Mouse (Mus musculus): ENCODE results near the gene Slc9a3.
A peak's percentile ranks its signal among the peaks of the same experiment; 100 is the strongest.

The Slc9a3 gene

GRCm38 (mm10) chr13:74145983-74146622 is 24.8 kb downstream of the Slc9a3 start:
- no peak for DNase-seq (ENCODE audit: low spot score in 2 of 2)

DNA sequence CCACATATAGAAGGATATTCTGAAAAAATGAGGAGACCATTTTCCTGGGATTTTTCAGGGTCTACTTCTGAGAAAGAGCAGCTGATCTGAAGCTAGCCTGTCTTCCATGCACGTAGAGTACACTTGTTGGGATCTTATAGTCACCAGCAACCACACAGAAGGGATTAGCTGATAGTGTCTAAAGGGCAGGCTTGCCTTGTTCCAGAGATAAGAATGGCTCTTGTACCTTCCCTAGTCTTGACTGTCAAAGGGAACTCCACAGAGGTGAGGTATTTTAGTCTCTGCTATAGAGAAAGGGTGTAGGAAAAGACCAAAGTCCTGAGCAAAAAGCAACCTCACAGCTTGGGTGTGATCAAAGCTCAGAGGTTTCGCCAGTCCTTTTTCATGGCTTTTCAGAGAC is 26.1 kb downstream of the Slc9a3 start:
- no peak for DNase-seq (ENCODE audit: low spot score in 2 of 2)

- peak; percentile 24 to 44 for DNase-seq (ENCODE audit: low spot score in 2 of 2)
These were observed 45.2 kb downstream of the Slc9a3 start for GRCm38 (mm10) chr13:74166348-74167056.

DNA sequence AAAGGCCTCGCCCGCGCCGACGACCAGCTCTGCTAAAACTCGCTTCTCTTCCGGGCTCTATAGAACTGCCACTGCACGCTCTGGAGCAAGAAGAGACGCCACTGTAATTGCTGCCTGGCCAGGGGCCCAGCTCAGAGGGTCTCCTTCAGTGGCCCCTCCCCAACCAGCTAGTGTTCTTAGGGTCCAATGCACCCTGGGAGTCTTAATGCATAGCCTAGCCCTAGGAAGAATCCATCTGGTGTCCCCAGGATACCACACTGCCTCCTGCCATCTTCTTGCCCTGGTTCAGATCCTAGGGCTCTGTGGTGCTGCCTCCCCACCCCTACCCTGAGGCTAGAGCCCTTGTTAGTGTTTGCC is 45.8 kb downstream of the Slc9a3 start:
- DNase-seq (ENCODE audit: low spot score in 2 of 2) = no peak

GRCm38 (mm10) chr13:74167492-74167891 is 46.2 kb downstream of the Slc9a3 start:
- no peak for DNase-seq (ENCODE audit: low spot score in 2 of 2)

DNA sequence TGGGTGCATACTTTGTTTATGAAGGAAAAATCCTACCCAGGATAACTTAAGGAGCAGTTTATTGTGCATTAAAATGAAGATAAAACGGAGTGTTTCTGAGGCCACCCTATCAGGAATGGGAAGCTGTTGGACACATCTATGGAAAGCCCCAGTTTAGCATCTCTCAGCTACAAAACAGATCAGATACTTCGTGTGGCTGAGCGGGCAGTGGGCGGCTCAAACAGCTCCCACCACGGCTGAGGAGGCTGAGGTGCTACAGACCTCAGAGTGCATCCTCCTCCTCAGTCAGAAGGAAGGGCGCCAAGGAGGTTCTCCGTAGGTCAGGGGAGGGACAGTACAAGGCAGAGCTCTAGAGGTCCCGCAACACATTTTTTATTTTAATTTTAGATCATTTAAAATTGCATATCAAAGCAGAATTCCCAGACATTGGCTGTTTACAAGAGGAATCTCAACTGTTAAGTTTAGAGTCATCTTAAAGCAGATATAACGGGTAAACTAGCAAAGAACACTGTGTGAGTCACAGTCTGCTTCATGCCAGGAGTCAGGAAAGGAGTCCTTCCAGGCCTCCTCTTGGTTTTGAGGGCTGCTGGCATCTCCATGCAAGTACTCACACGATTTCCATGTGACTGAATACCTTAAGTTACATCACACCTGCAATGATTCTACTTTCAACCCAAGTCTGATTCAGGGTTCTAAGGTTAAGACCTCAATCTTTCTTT is 48.3 kb downstream of the Slc9a3 start:
- DNase-seq (ENCODE audit: low spot score in 2 of 2) = no peak

DNA sequence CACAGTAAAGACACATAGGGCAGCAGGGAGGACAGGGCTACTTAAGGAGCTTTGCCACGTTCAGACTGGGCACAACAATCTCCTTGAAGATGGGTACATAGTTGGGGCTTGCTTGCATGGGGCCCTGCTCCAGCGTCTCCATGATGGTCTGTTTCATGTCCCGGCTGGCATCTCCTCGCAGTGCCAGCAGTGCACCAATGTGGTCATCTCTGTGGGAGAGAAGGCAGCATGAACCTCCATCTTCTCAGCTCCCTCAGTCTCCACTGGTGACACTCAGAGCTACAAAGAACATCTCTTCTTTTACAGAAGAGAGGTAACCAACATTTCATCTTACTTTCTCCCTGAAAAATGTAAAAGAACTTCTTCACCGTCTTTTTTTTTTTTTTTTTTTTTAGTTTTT is 50.8 kb downstream of the Slc9a3 start:
- DNase-seq (ENCODE audit: low spot score in 2 of 2) = no peak

DNA sequence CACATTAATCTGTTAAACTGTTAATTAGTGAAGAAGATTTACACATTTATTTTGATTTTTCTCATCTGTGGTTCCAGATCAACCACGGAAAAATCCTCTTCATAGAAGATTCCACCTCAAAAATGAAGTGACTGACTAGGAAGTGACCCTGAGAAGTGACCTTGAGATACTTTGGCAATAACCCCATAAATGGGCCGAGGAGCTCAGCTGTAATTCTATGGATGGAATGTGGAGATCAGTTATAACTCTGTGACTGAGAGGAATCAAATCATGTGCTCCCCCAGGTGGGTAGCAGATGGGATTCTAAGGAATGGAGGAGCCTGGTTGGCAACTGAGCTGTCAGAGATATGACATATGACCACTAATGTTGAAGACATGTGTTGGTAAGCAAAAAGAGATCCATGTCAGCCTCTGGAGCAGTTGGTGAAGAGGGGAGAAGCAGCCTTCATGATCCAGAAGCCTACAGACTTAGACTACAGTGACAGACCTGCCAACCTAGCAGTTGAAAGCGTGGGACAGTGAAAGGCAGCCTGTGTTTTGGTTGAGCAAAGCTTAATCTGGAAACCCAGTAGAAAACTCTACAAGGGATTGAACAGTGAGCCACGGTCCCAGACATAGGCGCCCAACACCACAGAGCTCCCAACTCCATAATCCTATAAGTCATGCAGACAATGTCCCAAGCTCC is 61.9 kb downstream of the Slc9a3 start:
- DNase-seq (ENCODE audit: low spot score in 2 of 2) = no peak

- no peak for DNase-seq (ENCODE audit: low spot score in 2 of 2)
These were observed 71.4 kb downstream of the Slc9a3 start for GRCm38 (mm10) chr13:74192613-74193012.

- DNase-seq (ENCODE audit: low spot score in 2 of 2) = no peak
These were observed 75.2 kb downstream of the Slc9a3 start for GRCm38 (mm10) chr13:74196451-74196850.

DNA sequence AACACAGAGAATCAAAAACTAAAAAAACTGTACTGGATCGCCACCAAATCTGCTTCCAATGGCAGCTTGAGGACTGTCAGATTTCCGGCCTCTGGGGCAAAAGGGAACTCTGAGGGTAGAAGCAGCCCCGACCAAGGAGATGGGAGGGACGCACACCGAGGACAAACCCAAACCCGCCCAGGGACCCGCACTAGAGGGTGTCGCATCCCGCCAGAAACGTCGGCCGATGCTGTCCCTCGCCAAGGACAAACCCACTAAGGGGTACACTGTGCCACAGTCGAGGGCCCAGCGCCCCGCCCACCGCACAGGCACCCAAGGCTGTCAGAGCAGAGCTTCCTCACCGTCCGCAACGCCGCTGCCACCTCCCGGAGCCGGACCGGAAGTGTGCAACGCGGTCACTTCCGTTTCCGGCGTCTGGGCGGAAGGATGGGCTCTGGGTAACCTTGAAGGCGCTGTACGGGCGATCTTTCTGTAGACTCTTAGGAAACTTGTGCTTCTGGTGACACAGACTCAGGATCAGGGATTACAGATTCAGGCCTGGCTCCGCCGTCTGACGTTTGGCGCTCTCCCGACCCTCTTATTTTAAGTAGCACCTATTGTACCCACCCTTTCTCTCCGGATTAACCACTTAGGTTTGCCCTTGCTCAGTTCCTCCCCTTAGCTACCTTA is 87.2 kb downstream of the Slc9a3 start, which contains the start of gene Exoc3:
Gene Exoc3, minus strand, starts transcription at position 416 of the 669 bp plus-strand sequence.
- peak; percentile 78 to 87 for DNase-seq (ENCODE audit: low spot score in 2 of 2)

- DNase-seq (ENCODE audit: low spot score in 2 of 2) = peak in 1 of 2 experiments; percentile 7
These were observed 87.7 kb downstream of the Slc9a3 start for GRCm38 (mm10) chr13:74208986-74209345.

DNA sequence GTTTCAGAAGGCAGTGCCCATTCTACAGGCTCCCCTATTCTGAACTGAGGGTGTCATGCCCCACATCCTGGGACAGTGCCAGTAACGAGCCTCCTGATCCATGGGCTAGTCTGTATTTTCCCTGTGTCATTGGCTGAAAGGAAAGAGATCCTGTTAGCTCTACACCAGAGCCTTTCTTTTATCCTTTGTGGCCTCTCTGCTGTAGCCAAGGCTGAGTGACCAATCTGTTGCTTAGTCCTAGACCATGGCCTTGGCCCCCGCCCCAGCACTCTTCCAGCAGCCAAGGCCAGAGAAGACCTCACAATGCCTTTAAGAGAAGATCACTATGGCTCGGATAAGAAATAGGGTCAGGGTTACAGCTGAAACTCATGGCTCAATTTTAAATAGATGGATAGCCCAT is 97.2 kb downstream of the Slc9a3 start:
- no peak for DNase-seq (ENCODE audit: low spot score in 2 of 2)

Measured in spleen, postnatal 14 days (tissue).